ENCODE assay signal across 12 mouse cellular contexts in the genomic region with DNA sequence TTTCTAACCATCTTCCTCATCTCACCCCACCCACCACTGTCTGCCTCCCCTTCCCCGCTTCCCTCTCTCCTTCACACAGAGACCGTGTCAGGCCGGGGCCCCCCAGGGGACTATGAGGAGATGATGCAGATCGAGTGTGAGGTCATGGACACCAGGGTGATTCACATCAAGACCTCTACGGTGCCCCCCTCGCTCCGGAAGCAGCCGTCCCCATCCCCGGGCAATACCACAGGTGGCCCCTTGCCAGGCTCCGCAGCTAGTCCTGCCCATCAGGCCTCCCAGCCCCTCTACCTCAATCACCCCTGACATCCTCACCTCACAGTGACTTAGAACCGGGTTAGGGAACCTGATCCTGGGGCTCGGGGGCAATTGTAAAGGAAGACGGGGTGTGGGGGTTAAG. TPM values are rescaled to one million over a fixed set of nuclear protein-coding genes. Genes with fewer than 3 reads are reported as not detected.
DNase-seq lines count a peak whose midpoint lies in the region; ATAC-seq lines count a peak whose summit lies in the region.
"Had no signal": no experiment of that assay in that cellular context is flagged by ENCODE, and none has a peak within 500 bp of the region (broad histone marks: within the 10 kb centered on the region; RNA-seq: fewer than 3 reads in every experiment).

No protein-coding gene starts in this region.

- H3K4me2 ChIP-seq in hindbrain, embryonic 13.5 days, result no peak overlapping the region
- no peak overlapping the region for H3K4me2 ChIP-seq in intestine, embryonic 16.5 days (ENCODE audit: low read depth, low read length)
- H3K4me2 ChIP-seq: midbrain, embryonic 12.5 days had no signal

- H3K9ac ChIP-seq in hindbrain, embryonic 13.5 days, result no peak overlapping the region
- peak overlapping the region; percentile 10; the same call in 1 of the 2 replicates for H3K9ac ChIP-seq in intestine, embryonic 16.5 days (ENCODE audit: low read depth, low read length)
- H3K9ac ChIP-seq: heart, embryonic 15.5 days; liver, embryonic 14.5 days had no signal

- DNase-seq in cerebellum, adult 8-10 months, result peak; percentile 22
- no peak for DNase-seq in hindbrain, embryonic 10.5 days (ENCODE audit: low spot score)
- peak; percentile 2 for DNase-seq in brain, adult 2 months (ENCODE audit: low read depth, low spot score)
- no peak for DNase-seq in B cell, adult 2 months

- peak overlapping the region; percentile 29; the same call in 1 of the 2 replicates for H3K27ac ChIP-seq in hindbrain, embryonic 10.5 days
- no peak overlapping the region for H3K27ac ChIP-seq in hindbrain, embryonic 13.5 days
- H3K27ac ChIP-seq in intestine, embryonic 16.5 days (ENCODE audit: low read length), result 0 out of 2 replicates have a peak overlapping the region, but pooled peaks have one; percentile 15
- H3K27ac ChIP-seq: liver, embryonic 14.5 days; midbrain, embryonic 12.5 days had no signal

- H3K9me3 ChIP-seq in hindbrain, embryonic 10.5 days, result no peaks in the 10 kb centered on the region
- H3K9me3 ChIP-seq in hindbrain, embryonic 13.5 days, result no peaks in the 10 kb centered on the region
- H3K9me3 ChIP-seq in intestine, embryonic 16.5 days (ENCODE audit: control insufficient read depth, low read length), result no peaks in the 10 kb centered on the region
- H3K9me3 ChIP-seq: heart, embryonic 15.5 days; midbrain, embryonic 12.5 days had no signal

- H3K4me1 ChIP-seq in hindbrain, embryonic 10.5 days (replicated peaks), result peaks cover 31% of the 10 kb centered on the region
- H3K4me1 ChIP-seq in hindbrain, embryonic 13.5 days (replicated peaks), result peaks cover 12% of the 10 kb centered on the region; the same call in 1 of the 2 replicates
- H3K4me1 ChIP-seq in intestine, embryonic 16.5 days (ENCODE audit: control insufficient read depth, insufficient read depth, low read length), result peaks cover 22% of the 10 kb centered on the region
- H3K4me1 ChIP-seq: midbrain, embryonic 12.5 days had no signal

- H3K36me3 ChIP-seq in hindbrain, embryonic 10.5 days, result peaks cover 62% of the 10 kb centered on the region
- peaks cover 61% of the 10 kb centered on the region for H3K36me3 ChIP-seq in hindbrain, embryonic 13.5 days
- no peaks in the 10 kb centered on the region; the same call in none of the 2 replicates for H3K36me3 ChIP-seq in intestine, embryonic 16.5 days (ENCODE audit: control insufficient read depth, insufficient read depth, low read length)

- 95% methylated on average over 13 of the region's 13 CpGs for WGBS in hindbrain, embryonic 10.5 days
- 95% methylated on average over 13 of the region's 13 CpGs for WGBS in hindbrain, embryonic 13.5 days
- 90% methylated on average over 13 of the region's 13 CpGs for WGBS in intestine, embryonic 16.5 days

- H3K4me3 ChIP-seq in hindbrain, embryonic 10.5 days, result no peak overlapping the region; the same call in 1 of the 2 replicates
- no peak overlapping the region for H3K4me3 ChIP-seq in hindbrain, embryonic 13.5 days
- H3K4me3 ChIP-seq in intestine, embryonic 16.5 days (ENCODE audit: low read length), result no peak overlapping the region
- H3K4me3 ChIP-seq: heart, embryonic 15.5 days; midbrain, embryonic 12.5 days had no signal

- ATAC-seq in cerebellum, adult (ENCODE audit: insufficient number of reproducible peaks, low FRiP score, low TSS enrichment), result no peak
- no peak for ATAC-seq in hindbrain, embryonic 13.5 days (ENCODE audit: low FRiP score)
- no peak for ATAC-seq in intestine, embryonic 16.5 days

- H3K27me3 ChIP-seq in hindbrain, embryonic 10.5 days (ENCODE audit: insufficient read depth, poor library complexity, severe bottlenecking), result peaks cover 5% of the 10 kb centered on the region
- peaks cover 5% of the 10 kb centered on the region for H3K27me3 ChIP-seq in hindbrain, embryonic 13.5 days
- H3K27me3 ChIP-seq in intestine, embryonic 16.5 days (replicated peaks; ENCODE audit: control insufficient read depth, insufficient read depth, low read length), result peaks cover 8% of the 10 kb centered on the region; the same call in 1 of the 2 replicates

RNA-seq across cellular contexts. Expression of gene Atf6b, which starts 7.4 kb away (rescaled TPM):
- polyA plus RNA-seq in hindbrain, embryonic 10.5 days (2016; fragmentation: Nextera tagmentation; extraction: Ambion mirVana), result 111 and 118 TPM in 2 replicates
- polyA plus RNA-seq in hindbrain, embryonic 13.5 days (2015; fragmentation: Nextera tagmentation; extraction: Ambion mirVana), result 117 and 122 TPM in 2 replicates
- polyA plus RNA-seq in intestine, embryonic 16.5 days (2015; fragmentation: Nextera tagmentation; extraction: Ambion mirVana), result 66.3 and 69.1 TPM in 2 replicates

RNA-seq across cellular contexts. Expression of gene Fkbpl, which starts 9.8 kb away (rescaled TPM):
- 19.4 and 19.6 TPM in 2 replicates for polyA plus RNA-seq in hindbrain, embryonic 10.5 days (2016; fragmentation: Nextera tagmentation; extraction: Ambion mirVana)
- polyA plus RNA-seq in hindbrain, embryonic 13.5 days (2015; fragmentation: Nextera tagmentation; extraction: Ambion mirVana), result 16.9 and 17.6 TPM in 2 replicates
- 10.2 and 14.4 TPM in 2 replicates for polyA plus RNA-seq in intestine, embryonic 16.5 days (2015; fragmentation: Nextera tagmentation; extraction: Ambion mirVana)

RNA-seq across cellular contexts. Expression of gene Tnxb, which starts 15.9 kb away (rescaled TPM):
- polyA plus RNA-seq in hindbrain, embryonic 10.5 days (2016; fragmentation: Nextera tagmentation; extraction: Ambion mirVana), result 0.01 and 0.02 TPM in 2 replicates
- polyA plus RNA-seq in hindbrain, embryonic 13.5 days (2015; fragmentation: Nextera tagmentation; extraction: Ambion mirVana), result 0.09 TPM in 2 replicates
- polyA plus RNA-seq in intestine, embryonic 16.5 days (2015; fragmentation: Nextera tagmentation; extraction: Ambion mirVana), result 1.1 TPM in 2 replicates
- polyA plus RNA-seq: limb, embryonic 11.5 days had no signal

RNA-seq across cellular contexts. Expression of gene Prrt1, which starts 25.1 kb away (rescaled TPM):
- polyA plus RNA-seq in hindbrain, embryonic 10.5 days (2016; fragmentation: Nextera tagmentation; extraction: Ambion mirVana), result 0.58 and 1.4 TPM in 2 replicates
- 5.5 and 5.6 TPM in 2 replicates for polyA plus RNA-seq in hindbrain, embryonic 13.5 days (2015; fragmentation: Nextera tagmentation; extraction: Ambion mirVana)
- 0.32 and 0.47 TPM in 2 replicates for polyA plus RNA-seq in intestine, embryonic 16.5 days (2015; fragmentation: Nextera tagmentation; extraction: Ambion mirVana)
- polyA plus RNA-seq: C2C12 had no signal

RNA-seq across cellular contexts. Expression of gene Ppt2, which starts 26.1 kb away (rescaled TPM):
- polyA plus RNA-seq in hindbrain, embryonic 10.5 days (2016; fragmentation: Nextera tagmentation; extraction: Ambion mirVana), result 22.7 and 28.7 TPM in 2 replicates
- 21.7 and 22.7 TPM in 2 replicates for polyA plus RNA-seq in hindbrain, embryonic 13.5 days (2015; fragmentation: Nextera tagmentation; extraction: Ambion mirVana)
- 32.3 and 32.9 TPM in 2 replicates for polyA plus RNA-seq in intestine, embryonic 16.5 days (2015; fragmentation: Nextera tagmentation; extraction: Ambion mirVana)

Comparison
In these comparisons a context has a peak if more than half of its experiments do, and no peak if none do; other contexts are left out.
1. DNase-seq: peak in cerebellum, adult 8-10 months (single experiment) and brain, adult 2 months (single experiment); none in hindbrain, embryonic 10.5 days (single experiment) and B cell, adult 2 months (0 of 2).